Mouse (Mus musculus) stomach, embryonic 14.5 days (tissue): ENCODE measurements around the gene Daam1. TPM values are rescaled to one million over a fixed set of nuclear protein-coding genes. Genes with fewer than 3 reads are reported as not detected.

Experiments
- ATAC-seq: fragments of 200-750 bp; cut with Nextera tagmentation; 2 replicates; pipeline ENCODE4 v1.8.0; 2017; ENCODE audit warnings: low read depth, moderate TSS enrichment; ENCODE audit not compliant: insufficient number of reproducible peaks, insufficient read depth, low FRiP score
- H3K27ac ChIP-seq: fragments of 300-500 bp; sonication (generic); 2 replicates; pipeline ENCODE4 v1.5.1; 2014; ENCODE audit warnings: mild to moderate bottlenecking, low read length, moderate library complexity, mixed read lengths
- H3K27me3 ChIP-seq: fragments of 300-500 bp; sonication (generic); 2 replicates; pipeline ENCODE4 v1.6.1; 2014; ENCODE audit warnings: low read length, control low read depth, mixed read lengths; ENCODE audit not compliant: control insufficient read depth, insufficient read depth
- H3K36me3 ChIP-seq: fragments of 300-500 bp; sonication (generic); 2 replicates; pipeline ENCODE4 v1.6.1; 2014; ENCODE audit warnings: mild to moderate bottlenecking, control low read depth, low read length, moderate library complexity, mixed read lengths; ENCODE audit not compliant: control insufficient read depth, insufficient read depth
- H3K4me1 ChIP-seq: fragments of 300-500 bp; sonication (generic); 2 replicates; pipeline ENCODE4 v1.6.1; 2014; ENCODE audit warnings: low read length, control low read depth, mixed read lengths; ENCODE audit not compliant: control insufficient read depth, insufficient read depth
- H3K4me2 ChIP-seq: fragments of 300-500 bp; sonication (generic); replicated peaks from 2 replicates; pipeline ENCODE4 v1.6.1; 2014; ENCODE audit warnings: low read depth, low read length, control low read depth
- H3K4me3 ChIP-seq: fragments of 300-500 bp; sonication (generic); 2 replicates; pipeline ENCODE4 v1.5.1; 2014; ENCODE audit warnings: low read depth, low read length, control low read depth
- H3K9ac ChIP-seq: fragments of 300-500 bp; sonication (generic); replicated peaks from 2 replicates; pipeline ENCODE4 v1.6.1; 2014; ENCODE audit warnings: low read depth, mild to moderate bottlenecking, control low read depth, low read length, moderate library complexity, mixed read lengths
- H3K9me3 ChIP-seq: fragments of 300-500 bp; sonication (generic); 2 replicates; pipeline ENCODE4 v1.6.1; 2016; ENCODE audit warnings: low read depth, low read length, control low read depth; ENCODE audit not compliant: control insufficient read depth
- WGBS: fragments of 180-500 bp; shearing (Covaris S2); extraction: QIAGEN DNeasy Blood & Tissue Kit; methylation state at CpG from one replicate; pipeline ENCODE4 v1.1.7; 2014; 5-methylcytosine and 5-hydroxymethylcytosine counted together
- polyA plus RNA-seq: library from polyadenylated mRNA; unstranded; fragments of >200 nt; fragmentation: Nextera tagmentation; extraction: Ambion mirVana; gene quantifications from 2 replicates; pipeline ENCODE4 v1.2.1, GENCODE M21; 2014

Gene Daam1
- polyA plus RNA-seq, 1 experiment from 2014 or later: 18.6 TPM

DNA sequence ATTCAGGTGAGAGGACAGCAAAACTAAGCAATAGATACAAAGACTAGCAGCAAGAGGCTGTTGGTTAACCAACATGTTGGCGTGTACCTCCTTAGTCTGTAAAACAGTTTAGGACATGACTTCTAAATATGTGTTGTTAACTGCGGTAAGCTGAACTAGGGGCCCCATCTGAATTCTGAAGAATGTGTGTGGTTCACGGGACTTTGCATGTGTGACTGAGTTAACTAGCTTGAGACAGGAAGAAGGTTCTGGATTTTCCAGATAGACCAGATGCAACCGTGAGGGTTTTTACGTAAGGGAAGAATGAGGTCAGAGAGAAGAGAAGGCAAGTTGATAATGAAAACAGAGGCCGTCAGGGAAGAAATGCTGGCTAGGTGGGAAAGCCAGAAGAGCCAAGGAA, 206.2 kb downstream of the Daam1 start:
- Histone ChIP-seq H3K4me3 (no peak overlapping the region), H3K27me3 (no peaks in the 10 kb centered on the region), H3K4me2 (no peak overlapping the region), H3K36me3 (no peaks in the 10 kb centered on the region), H3K9ac (no peak overlapping the region), H3K9me3 (peaks cover 3% of the 10 kb centered on the region; the same call in 1 of the 2 replicates), H3K4me1 (no peaks in the 10 kb centered on the region), H3K27ac (no peak overlapping the region)
- no peak for ATAC-seq
- 75% methylated on average over 6 of the region's 6 CpGs for WGBS

DNA sequence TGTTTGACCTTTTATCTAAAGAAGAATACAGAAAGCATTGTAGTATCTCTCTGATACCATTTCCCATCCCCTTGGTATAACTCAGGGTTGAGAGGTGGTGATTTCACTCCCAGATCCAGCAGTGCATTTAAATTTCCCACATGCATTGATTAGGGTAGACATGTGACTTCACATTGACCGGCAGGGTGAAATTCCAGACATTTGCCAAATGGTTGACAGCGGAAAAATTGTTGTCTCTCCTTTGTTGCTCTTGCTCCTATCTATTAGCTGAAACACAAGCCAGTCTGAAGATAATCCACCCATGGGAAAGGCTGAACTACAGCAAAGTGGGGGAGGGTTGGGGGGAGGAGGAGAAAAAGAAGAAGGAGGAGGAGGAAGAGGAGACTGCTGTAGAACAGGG, 208.0 kb downstream of the Daam1 start:
- H3K4me3 ChIP-seq: no peak overlapping the region
- peaks cover 3% of the 10 kb centered on the region; the same call in 1 of the 2 replicates for H3K9me3 ChIP-seq
- H3K4me1 ChIP-seq: no peaks in the 10 kb centered on the region
- no peak overlapping the region for H3K27ac ChIP-seq
- WGBS: 57% methylated on average over 2 of the region's 2 CpGs
- H3K27me3 ChIP-seq: no peaks in the 10 kb centered on the region
- no peak for ATAC-seq
- no peaks in the 10 kb centered on the region for H3K36me3 ChIP-seq
- no peak overlapping the region for H3K9ac ChIP-seq
- no peak overlapping the region for H3K4me2 ChIP-seq

GRCm38 (mm10) chr12:72039501-72039900, 208.6 kb downstream of the Daam1 start:
- Histone ChIP-seq H3K4me3 (no peak overlapping the region), H3K36me3 (no peaks in the 10 kb centered on the region), H3K9me3 (peaks cover 3% of the 10 kb centered on the region; the same call in 1 of the 2 replicates), H3K9ac (no peak overlapping the region), H3K27ac (no peak overlapping the region), H3K4me2 (no peak overlapping the region), H3K4me1 (no peaks in the 10 kb centered on the region), H3K27me3 (no peaks in the 10 kb centered on the region)
- no peak for ATAC-seq
- 49% methylated on average over 8 of the region's 8 CpGs for WGBS

- Histone ChIP-seq H3K4me2 (no peak overlapping the region), H3K4me3 (no peak overlapping the region), H3K27me3 (no peaks in the 10 kb centered on the region), H3K9ac (no peak overlapping the region), H3K27ac (no peak overlapping the region), H3K36me3 (no peaks in the 10 kb centered on the region), H3K9me3 (peaks cover 3% of the 10 kb centered on the region; the same call in 1 of the 2 replicates), H3K4me1 (no peaks in the 10 kb centered on the region)
- no peak for ATAC-seq
- whole genome bisulfite sequencing: 93% methylated on average over 3 of the region's 3 CpGs
Observed at GRCm38 (mm10) chr12:72041238-72041637, 210.4 kb downstream of the Daam1 start.

Other genes with a start within 250 kb of the Daam1 start
- 0.75 and 1.3 TPM in 2 replicates for gene Gpr135, start 240.0 kb downstream of the Daam1 start, polyA plus RNA-seq